Mouse (Mus musculus): ENCODE data around the gene Bmp2. TPM values are rescaled to one million over a fixed set of nuclear protein-coding genes. Genes with fewer than 3 reads are reported as not detected.

Bmp2 gene
- total RNA-seq, 2 experiments from 2014 or later: 1.7 to 2.2 TPM

GRCm38 (mm10) chr2:133554286-133555021 lies 2.5 kb downstream of the Bmp2 start:
- intact Hi-C loops (cut with DNase I; ENCODE audit: low total_unique reads): loop anchor here (10.0 kb wide), 1 partner anchor 930 kb away; no protein-coding TSS in a partner anchor
- DNase-seq: peak; percentile 38

GRCm38 (mm10) chr2:133564248-133564886 lies 12.4 kb downstream of the Bmp2 start:
- no peak for DNase-seq
- intact Hi-C loops (cut with DNase I; ENCODE audit: low total_unique reads): no loop called here

GRCm38 (mm10) chr2:133565424-133565823 lies 13.5 kb downstream of the Bmp2 start:
- DNase-seq: no peak
- intact Hi-C loops (cut with DNase I; ENCODE audit: low total_unique reads): no loop called here

- DNase-seq: no peak
- intact Hi-C loops (cut with DNase I; ENCODE audit: low total_unique reads): no loop called here
Measured at GRCm38 (mm10) chr2:133565995-133566710, 14.2 kb downstream of the Bmp2 start.

GRCm38 (mm10) chr2:133591562-133592255 lies 39.8 kb downstream of the Bmp2 start:
- DNase-seq: no peak
- intact Hi-C loops (cut with DNase I; ENCODE audit: low total_unique reads): no loop called here

Small RNA genes within 50 kb of the gene (microRNA-seq; reads per million reads assigned to microRNA genes)
- 0 reads per million in 2 experiments for gene Mir3090
